Mouse (Mus musculus) limb, embryonic 13.5 days (tissue): ENCODE results near the gene Vmn1r42. TPM values are rescaled to one million over a fixed set of nuclear protein-coding genes. Genes with fewer than 3 reads are reported as not detected.
"Not testable (repeated sequence)": the region's sequence is repeated elsewhere in the genome, so short reads cannot be mapped to it uniquely, and the experiment has no call there.

Source experiments
- ATAC-seq: fragments of 200-750 bp; cut with Nextera tagmentation; 2 replicates; pipeline ENCODE4 v1.8.0; 2017; ENCODE audit warnings: low read depth, moderate number of reproducible peaks, moderate TSS enrichment; ENCODE audit not compliant: low FRiP score
- H3K27ac ChIP-seq: fragments of 300-500 bp; sonication (generic); 2 replicates; pipeline ENCODE4 v1.5.1; 2015; ENCODE audit warnings: inconsistent platforms, mild to moderate bottlenecking, moderate library complexity
- H3K27me3 ChIP-seq: fragments of 300-500 bp; sonication (generic); 2 replicates; pipeline ENCODE4 v1.6.1; 2015; ENCODE audit warnings: mild to moderate bottlenecking, inconsistent platforms
- H3K36me3 ChIP-seq: fragments of 300-500 bp; sonication (generic); 2 replicates; pipeline ENCODE4 v1.6.1; 2015; ENCODE audit warnings: inconsistent platforms, mild to moderate bottlenecking, moderate library complexity
- H3K4me1 ChIP-seq: fragments of 300-500 bp; sonication (generic); 2 replicates; pipeline ENCODE4 v1.6.1; 2015; ENCODE audit warnings: inconsistent platforms
- H3K4me2 ChIP-seq: fragments of 300-500 bp; sonication (generic); replicated peaks from 2 replicates; pipeline ENCODE4 v1.6.1; 2015; ENCODE audit warnings: inconsistent platforms, mild to moderate bottlenecking, moderate library complexity
- H3K4me3 ChIP-seq: fragments of 300-500 bp; sonication (generic); 2 replicates; pipeline ENCODE4 v1.5.1; 2015; ENCODE audit warnings: moderate library complexity, mild to moderate bottlenecking, inconsistent platforms
- H3K9ac ChIP-seq: fragments of 300-500 bp; sonication (generic); 2 replicates; pipeline ENCODE4 v1.6.1; 2015; ENCODE audit warnings: mild to moderate bottlenecking, inconsistent platforms
- H3K9me3 ChIP-seq: fragments of 300-500 bp; sonication (generic); 2 replicates; pipeline ENCODE4 v1.6.1; 2016; ENCODE audit warnings: inconsistent platforms
- WGBS: fragments of 180-500 bp; shearing (Covaris S2); methylation state at CpG from one replicate; pipeline ENCODE4 v1.1.7; 2015; 5-methylcytosine and 5-hydroxymethylcytosine counted together
- polyA plus RNA-seq: library from polyadenylated mRNA; unstranded; fragments of >200 nt; fragmentation: Nextera tagmentation; extraction: Ambion mirVana; gene quantifications from 2 replicates; pipeline ENCODE4 v1.2.1, GENCODE M21; 2015

The Vmn1r42 gene
- not detected in 2 replicates for polyA plus RNA-seq

- H3K27me3 ChIP-seq, H3K4me1 ChIP-seq, H3K4me3 ChIP-seq, ATAC-seq, H3K36me3 ChIP-seq, H3K27ac ChIP-seq, H3K9ac ChIP-seq, H3K4me2 ChIP-seq, H3K9me3 ChIP-seq: not testable (repeated sequence)
- WGBS = 73% methylated on average over 3 of the region's 3 CpGs
Measured at GRCm38 (mm10) chr6:89876313-89876712, at the start of gene Vmn1r42, which contains the start of gene Vmn1r43. Gene Vmn1r42 (minus strand): TSS chr6:89876413. Gene Vmn1r43 (minus strand): TSS chr6:89876413.

GRCm38 (mm10) chr6:89883812-89884211 is 7.6 kb upstream of the Vmn1r42 start:
- H3K27me3 ChIP-seq = no peaks in the 10 kb centered on the region
- WGBS = 49% methylated on average over 2 of the region's 2 CpGs
- H3K9me3 ChIP-seq = no peaks in the 10 kb centered on the region; the same call in 1 of the 2 replicates
- no peak overlapping the region for H3K4me2 ChIP-seq
- no peak for ATAC-seq
- no peaks in the 10 kb centered on the region for H3K36me3 ChIP-seq
- no peak overlapping the region for H3K27ac ChIP-seq
- H3K9ac ChIP-seq = no peak overlapping the region
- H3K4me3 ChIP-seq = no peak overlapping the region
- H3K4me1 ChIP-seq = no peaks in the 10 kb centered on the region

- ATAC-seq = no peak
- no peak within 1 kb of the TSS for H3K27ac ChIP-seq
- H3K4me2 ChIP-seq = no peak within 1 kb of the TSS
- 88% methylated on average over 1 of the region's 1 CpGs for whole genome bisulfite sequencing
- no peaks in the 10 kb centered on the region for H3K4me1 ChIP-seq
- H3K9me3 ChIP-seq = no peaks in the 10 kb centered on the region; the same call in 1 of the 2 replicates
- H3K9ac ChIP-seq = no peak within 1 kb of the TSS
- no peak within 1 kb of the TSS for H3K4me3 ChIP-seq
- no peaks in the 10 kb centered on the region for H3K27me3 ChIP-seq
- H3K36me3 ChIP-seq = no peaks in the 10 kb centered on the region
Measured at GRCm38 (mm10) chr6:89883360-89883759, 7.1 kb upstream of the Vmn1r42 start, which contains the start of gene Vmn1r44. Gene Vmn1r44 (plus strand): TSS chr6:89883660.

GRCm38 (mm10) chr6:89880867-89881266 is 4.7 kb upstream of the Vmn1r42 start:
- H3K27me3 ChIP-seq = no peaks in the 10 kb centered on the region
- H3K36me3 ChIP-seq = no peaks in the 10 kb centered on the region
- no peak for ATAC-seq
- no peak overlapping the region for H3K9ac ChIP-seq
- H3K9me3 ChIP-seq = no peaks in the 10 kb centered on the region
- no peak overlapping the region for H3K4me2 ChIP-seq
- no peak overlapping the region for H3K4me3 ChIP-seq
- H3K27ac ChIP-seq = no peak overlapping the region
- H3K4me1 ChIP-seq = no peaks in the 10 kb centered on the region

- WGBS = 76% methylated on average over 2 of the region's 2 CpGs
- no peak overlapping the region for H3K4me2 ChIP-seq
- no peak overlapping the region for H3K9ac ChIP-seq
- H3K36me3 ChIP-seq = no peaks in the 10 kb centered on the region
- H3K27ac ChIP-seq = no peak overlapping the region
- H3K9me3 ChIP-seq = no peaks in the 10 kb centered on the region
- H3K4me3 ChIP-seq = no peak overlapping the region
- H3K27me3 ChIP-seq = no peaks in the 10 kb centered on the region
- no peaks in the 10 kb centered on the region for H3K4me1 ChIP-seq
- ATAC-seq = no peak
Measured at GRCm38 (mm10) chr6:89876963-89877362, 750 bp upstream of the Vmn1r42 start.

GRCm38 (mm10) chr6:89867976-89868375 is 8.2 kb downstream of the Vmn1r42 start:
- WGBS = 95% methylated on average over 2 of the region's 2 CpGs
- Histone ChIP-seq H3K9me3 (peaks cover 32% of the 10 kb centered on the region), H3K27me3 (no peaks in the 10 kb centered on the region), H3K36me3 (no peaks in the 10 kb centered on the region), H3K27ac (no peak overlapping the region), H3K4me1 (no peaks in the 10 kb centered on the region), H3K9ac (no peak overlapping the region), H3K4me3 (no peak overlapping the region), H3K4me2 (no peak overlapping the region)
- no peak for ATAC-seq

GRCm38 (mm10) chr6:89867276-89867675 is 8.9 kb downstream of the Vmn1r42 start:
- no peak overlapping the region for H3K4me3 ChIP-seq
- ATAC-seq = no peak
- no peak overlapping the region for H3K4me2 ChIP-seq
- no peaks in the 10 kb centered on the region for H3K36me3 ChIP-seq
- peaks cover 32% of the 10 kb centered on the region for H3K9me3 ChIP-seq
- H3K27me3 ChIP-seq = no peaks in the 10 kb centered on the region
- WGBS = 95% methylated on average over 2 of the region's 2 CpGs
- no peak overlapping the region for H3K27ac ChIP-seq
- no peaks in the 10 kb centered on the region for H3K4me1 ChIP-seq
- no peak overlapping the region for H3K9ac ChIP-seq

GRCm38 (mm10) chr6:89863792-89864191 is 12.4 kb downstream of the Vmn1r42 start:
- Histone ChIP-seq H3K9me3 (peaks cover 38% of the 10 kb centered on the region), H3K27ac (no peak overlapping the region), H3K4me3 (no peak overlapping the region), H3K27me3 (no peaks in the 10 kb centered on the region), H3K9ac (no peak overlapping the region), H3K4me1 (no peaks in the 10 kb centered on the region), H3K36me3 (no peaks in the 10 kb centered on the region), H3K4me2 (no peak overlapping the region)
- 73% methylated on average over 4 of the region's 4 CpGs for WGBS
- ATAC-seq = no peak

GRCm38 (mm10) chr6:89859839-89860238 is 16.4 kb downstream of the Vmn1r42 start:
- Histone ChIP-seq H3K27ac (no peak overlapping the region), H3K36me3 (no peaks in the 10 kb centered on the region), H3K9ac (no peak overlapping the region), H3K9me3 (peaks cover 34% of the 10 kb centered on the region), H3K4me1 (no peaks in the 10 kb centered on the region), H3K4me3 (no peak overlapping the region), H3K4me2 (no peak overlapping the region), H3K27me3 (no peaks in the 10 kb centered on the region)
- WGBS = 85% methylated on average over 2 of the region's 2 CpGs
- no peak for ATAC-seq

- 74% methylated on average over 3 of the region's 3 CpGs for WGBS
- no peak overlapping the region for H3K27ac ChIP-seq
- H3K9me3 ChIP-seq = peaks cover 21% of the 10 kb centered on the region
- no peak overlapping the region for H3K9ac ChIP-seq
- no peak for ATAC-seq
- no peaks in the 10 kb centered on the region for H3K36me3 ChIP-seq
- no peaks in the 10 kb centered on the region for H3K4me1 ChIP-seq
- H3K4me3 ChIP-seq = no peak overlapping the region
- H3K4me2 ChIP-seq = no peak overlapping the region
- H3K27me3 ChIP-seq = no peaks in the 10 kb centered on the region
Measured at GRCm38 (mm10) chr6:89857552-89857951, 18.7 kb downstream of the Vmn1r42 start.

Other genes starting within 250 kb of the Vmn1r42 start
- gene Txnrd3, start 232.4 kb downstream of the Vmn1r42 start, polyA plus RNA-seq = 8.1 and 9.5 TPM in 2 replicates
- not detected in 2 replicates for gene Vmn1r40, start 168.9 kb downstream of the Vmn1r42 start, polyA plus RNA-seq
- gene Vmn1r41, start 135.6 kb downstream of the Vmn1r42 start, polyA plus RNA-seq = not detected in 2 replicates
- not detected in 2 replicates for gene Vmn1r43, start within 50 bp of the Vmn1r42 start, polyA plus RNA-seq
- gene Vmn1r44, start 7.2 kb upstream of the Vmn1r42 start, polyA plus RNA-seq = not detected in 2 replicates
- gene Vmn1r45, start 64.2 kb upstream of the Vmn1r42 start, polyA plus RNA-seq = not detected in 2 replicates
- gene Vmn1r46, start 92.9 kb upstream of the Vmn1r42 start, polyA plus RNA-seq = not detected in 2 replicates
- gene Vmn1r47, start 139.7 kb upstream of the Vmn1r42 start, polyA plus RNA-seq = not detected in 2 replicates
- gene Vmn1r48, start 160.4 kb upstream of the Vmn1r42 start, polyA plus RNA-seq = not detected in 2 replicates
- gene Vmn1r49, start 202.1 kb upstream of the Vmn1r42 start, polyA plus RNA-seq = not detected in 2 replicates
- gene Vmn1r50, start 225.0 kb upstream of the Vmn1r42 start, polyA plus RNA-seq = not detected in 2 replicates
- gene Vmn1r51, start 246.2 kb upstream of the Vmn1r42 start, polyA plus RNA-seq = not detected in 2 replicates